Mouse (Mus musculus) lung, postnatal 0 days (tissue): ENCODE measurements around the gene Enpp1.

Experiments
- CTCF ChIP-seq: IDR thresholded peaks from 2 replicates; pipeline ENCODE4 v1.5.1; 2016; ENCODE audit warnings: antibody characterized with exemption, mild to moderate bottlenecking
- EP300 ChIP-seq: IDR thresholded peaks from 2 replicates; pipeline ENCODE4 v1.6.1; 2016; ENCODE audit warnings: antibody characterized with exemption, mild to moderate bottlenecking, control low read depth

DNA sequence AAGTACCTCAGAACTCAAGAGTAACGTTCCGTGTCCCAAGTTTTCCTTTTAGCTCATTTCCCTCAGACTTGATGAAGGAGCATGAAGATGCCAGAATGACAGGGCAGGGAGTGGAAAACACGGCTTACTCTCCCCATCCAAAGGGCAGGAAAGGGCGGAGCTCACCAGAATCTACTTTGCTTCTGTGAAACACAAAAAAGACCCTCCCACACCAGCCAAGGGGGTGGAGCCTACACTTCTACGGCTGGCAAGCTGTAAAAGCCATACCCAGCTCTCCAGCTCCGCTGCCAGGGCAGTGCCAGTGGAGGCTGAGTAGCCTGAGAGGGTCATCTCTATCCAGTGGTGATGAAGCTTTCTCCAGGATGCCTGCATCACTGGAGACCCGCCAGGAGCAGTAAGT, 72.4 kb downstream of the Enpp1 start:
- TF ChIP-seq CTCF (no peak), EP300 (no peak)
